ENCODE assay signal across 12 mouse cellular contexts in genomic region chr5:133010624-133011575, GRCm38 (mm10).
DNase-seq lines count a peak whose midpoint lies in the region; ATAC-seq and TF ChIP-seq lines count a peak whose summit lies in the region.
"Had no signal": no experiment of that assay in that cellular context is flagged by ENCODE, and none has a peak within 500 bp of the region (broad histone marks: within the 10 kb centered on the region; RNA-seq: fewer than 3 reads in every experiment).

No protein-coding gene starts in this region.

- H3K4me2 ChIP-seq in liver, embryonic 11.5 days, result no peak overlapping the region
- no peak overlapping the region for H3K4me2 ChIP-seq in liver, postnatal 0 days (ENCODE audit: low read depth, low read length)
- H3K4me2 ChIP-seq: lung, embryonic 15.5 days; stomach, embryonic 15.5 days had no signal

- H3K27me3 ChIP-seq in liver, adult 2 months (ENCODE audit: control insufficient read depth, insufficient read depth, low read length), result no peaks in the 10 kb centered on the region
- no peaks in the 10 kb centered on the region for H3K27me3 ChIP-seq in liver, embryonic 11.5 days (replicated peaks; ENCODE audit: control insufficient read depth, insufficient read depth, low read length)
- no peaks in the 10 kb centered on the region for H3K27me3 ChIP-seq in liver, postnatal 0 days (ENCODE audit: insufficient read depth, low read length)
- H3K27me3 ChIP-seq: lung, embryonic 15.5 days; Patski; stomach, embryonic 15.5 days had no signal

- no peaks in the 10 kb centered on the region for H3K4me1 ChIP-seq in liver, adult 2 months (ENCODE audit: control insufficient read depth, insufficient read depth, low read length)
- no peaks in the 10 kb centered on the region for H3K4me1 ChIP-seq in liver, embryonic 11.5 days (replicated peaks; ENCODE audit: control insufficient read depth, insufficient read depth, low read length)
- H3K4me1 ChIP-seq in liver, postnatal 0 days (ENCODE audit: insufficient read depth), result no peaks in the 10 kb centered on the region
- H3K4me1 ChIP-seq: lung, embryonic 15.5 days; stomach, embryonic 15.5 days had no signal

- H3K4me3 ChIP-seq in liver, adult 2 months (ENCODE audit: insufficient read depth, low read depth, low read length), result no peak overlapping the region
- H3K4me3 ChIP-seq in liver, embryonic 11.5 days (ENCODE audit: low read depth, low read length), result no peak overlapping the region
- H3K4me3 ChIP-seq in liver, postnatal 0 days (ENCODE audit: low read depth, low read length), result no peak overlapping the region
- H3K4me3 ChIP-seq: erythroblast, embryonic 14.5 days; lung, embryonic 15.5 days; stomach, embryonic 15.5 days had no signal

- no peaks in the 10 kb centered on the region for H3K79me2 ChIP-seq in liver, adult 2 months (ENCODE audit: control insufficient read depth, insufficient read depth, low read length)

- H3K36me3 ChIP-seq in liver, adult 2 months (ENCODE audit: control insufficient read depth, insufficient read depth, low read length), result no peaks in the 10 kb centered on the region
- no peaks in the 10 kb centered on the region for H3K36me3 ChIP-seq in liver, embryonic 11.5 days (ENCODE audit: control insufficient read depth, insufficient read depth, low read length)
- H3K36me3 ChIP-seq in liver, postnatal 0 days (replicated peaks; ENCODE audit: insufficient read depth, low read length), result no peaks in the 10 kb centered on the region
- H3K36me3 ChIP-seq: lung, embryonic 15.5 days; stomach, embryonic 15.5 days had no signal

- TF ChIP-seq POLR2A in liver, adult 2 months (IDR thresholded peaks at IDR 0.05; ENCODE audit: extremely low read depth, insufficient read depth, low read length), result no peak

- DNase-seq in liver, adult 2 months (ENCODE audit: extremely low read depth, low read depth, low spot score), result peak; percentile 35
- DNase-seq in liver, embryonic 11.5 days (ENCODE audit: low spot score), result no peak
- DNase-seq in cerebellum, adult 9-11 months, result peak; percentile 96
- peak; percentile 82 for DNase-seq in heart, adult 9 months (ENCODE audit: low spot score in 2 of 2)
- peak; percentile 15 to 80 for DNase-seq in left cerebral cortex, adult 8-10 months (ENCODE audit: low spot score in 2 of 2)
- DNase-seq in liver, postnatal 0 days, result no peak

- no peak overlapping the region for H3K27ac ChIP-seq in liver, adult 2 months (replicated peaks; ENCODE audit: insufficient read depth, low read depth, low read length)
- no peak overlapping the region for H3K27ac ChIP-seq in liver, embryonic 11.5 days (ENCODE audit: low read depth, low read length)
- H3K27ac ChIP-seq in liver, postnatal 0 days (ENCODE audit: low read depth), result no peak overlapping the region
- H3K27ac ChIP-seq: lung, embryonic 15.5 days; stomach, embryonic 15.5 days had no signal

- ATAC-seq in liver, embryonic 11.5 days (replicated peaks; ENCODE audit: low FRiP score), result no peak
- ATAC-seq in megakaryocyte progenitor cell, adult 5-6 weeks (replicated peaks; ENCODE audit: poor library complexity), result no peak
- no peak for ATAC-seq in liver, postnatal 0 days
- no peak for ATAC-seq in erythroid progenitor cell, adult 5-6 weeks (replicated peaks; ENCODE audit: low FRiP score, poor library complexity, severe bottlenecking)
- ATAC-seq: Patski had no signal

- 76% methylated on average over 14 of the region's 14 CpGs for WGBS in liver, adult 2 months
- WGBS in liver, embryonic 11.5 days, result 83% methylated on average over 14 of the region's 14 CpGs
- 78% methylated on average over 14 of the region's 14 CpGs for WGBS in liver, postnatal 0 days (ENCODE audit: insufficient replicate concordance)

- no peak for TF ChIP-seq CTCF in liver, adult 2 months (IDR thresholded peaks at IDR 0.05; ENCODE audit: low read depth, low read length)
- TF ChIP-seq CTCF in liver, postnatal 0 days (IDR thresholded peaks at IDR 0.05; ENCODE audit: low read depth), result no peak

- H3K9ac ChIP-seq in liver, adult 2 months (ENCODE audit: low read depth, low read length), result no peak overlapping the region
- H3K9ac ChIP-seq in liver, embryonic 11.5 days (ENCODE audit: low read depth, low read length), result no peak overlapping the region
- H3K9ac ChIP-seq in liver, postnatal 0 days (replicated peaks), result no peak overlapping the region
- H3K9ac ChIP-seq: lung, embryonic 15.5 days; stomach, embryonic 15.5 days had no signal

- peaks cover 3% of the 10 kb centered on the region; the same call in 1 of the 2 replicates for H3K9me3 ChIP-seq in liver, embryonic 11.5 days (ENCODE audit: control insufficient read depth, low read length)
- H3K9me3 ChIP-seq in liver, postnatal 0 days (ENCODE audit: low read length), result no peaks in the 10 kb centered on the region
- H3K9me3 ChIP-seq: lung, embryonic 15.5 days; stomach, embryonic 15.5 days had no signal

- TF ChIP-seq EP300 in liver, postnatal 0 days (IDR thresholded peaks at IDR 0.05; ENCODE audit: low read depth), result no peak

Comparison
In these comparisons a context has a peak if more than half of its experiments do, and no peak if none do; other contexts are left out.
1. DNase-seq: peak in liver, adult 2 months (single experiment), cerebellum, adult 9-11 months (single experiment), heart, adult 9 months (2 of 2) and left cerebral cortex, adult 8-10 months (2 of 2); none in liver, embryonic 11.5 days (single experiment) and liver, postnatal 0 days (single experiment).